ENCODE assay signal across 10 mouse cellular contexts in the genomic region with DNA sequence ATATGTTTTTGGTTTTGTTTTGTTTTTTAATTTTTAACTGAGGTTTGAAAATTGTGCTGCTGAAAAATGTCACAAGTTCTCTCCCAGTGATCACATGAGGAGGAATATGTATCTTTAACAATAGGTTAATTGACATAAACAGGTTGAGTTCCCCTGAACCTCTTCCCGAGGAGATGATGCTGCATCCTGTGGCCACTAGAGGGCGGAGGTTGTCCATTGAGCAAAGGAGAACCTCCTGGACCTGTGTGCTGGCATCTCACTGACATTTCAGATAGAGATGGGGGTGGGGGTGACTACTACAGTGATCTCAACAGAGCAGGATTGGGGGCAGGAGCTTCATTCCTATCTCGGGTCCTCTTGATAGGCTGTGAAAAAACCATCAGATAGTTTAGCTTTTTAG. TPM values are rescaled to one million over a fixed set of nuclear protein-coding genes. Genes with fewer than 3 reads are reported as not detected.
A peak's percentile ranks its signal among the peaks of the same experiment; 100 is the strongest.
DNase-seq lines count a peak whose midpoint lies in the region; ATAC-seq and TF ChIP-seq lines count a peak whose summit lies in the region.
"Had no signal": no experiment of that assay in that cellular context is flagged by ENCODE, and none has a peak within 500 bp of the region (broad histone marks: within the 10 kb centered on the region; RNA-seq: fewer than 3 reads in every experiment).

No protein-coding gene starts in this region.

- no peak overlapping the region for H3K4me2 ChIP-seq in intestine, postnatal 0 days (replicated peaks; ENCODE audit: low read depth)
- no peak overlapping the region for H3K4me2 ChIP-seq in intestine, embryonic 15.5 days (replicated peaks)
- no peak overlapping the region for H3K4me2 ChIP-seq in CH12.LX (ENCODE audit: insufficient read depth, low read depth, poor library complexity, severe bottlenecking)

- no peaks in the 10 kb centered on the region for H3K4me1 ChIP-seq in intestine, postnatal 0 days (replicated peaks; ENCODE audit: control insufficient read depth, insufficient read depth, low read length)
- H3K4me1 ChIP-seq in intestine, embryonic 15.5 days (replicated peaks), result no peaks in the 10 kb centered on the region
- H3K4me1 ChIP-seq in CH12.LX (ENCODE audit: control insufficient read depth in 1 of 2, insufficient read depth in 2 of 2), result no peaks in the 10 kb centered on the region

- H3K27me3 ChIP-seq in intestine, postnatal 0 days (replicated peaks; ENCODE audit: control insufficient read depth, insufficient read depth, low read length), result no peaks in the 10 kb centered on the region
- H3K27me3 ChIP-seq in intestine, embryonic 15.5 days (replicated peaks), result no peaks in the 10 kb centered on the region
- no peaks in the 10 kb centered on the region for H3K27me3 ChIP-seq in CH12.LX (replicated peaks)

- no peak overlapping the region for H3K9ac ChIP-seq in intestine, postnatal 0 days (ENCODE audit: low read depth, low read length)
- no peak overlapping the region for H3K9ac ChIP-seq in intestine, embryonic 15.5 days
- no peak overlapping the region for H3K9ac ChIP-seq in CH12.LX (ENCODE audit: insufficient read depth, low read depth)

- no peak for TF ChIP-seq POLR2A in CH12.LX (IDR thresholded peaks at IDR 0.05; ENCODE audit: low read depth, low read length)

- no peaks in the 10 kb centered on the region for H3K36me3 ChIP-seq in intestine, postnatal 0 days (ENCODE audit: control insufficient read depth, insufficient read depth)
- H3K36me3 ChIP-seq in intestine, embryonic 15.5 days, result no peaks in the 10 kb centered on the region
- no peaks in the 10 kb centered on the region for H3K36me3 ChIP-seq in CH12.LX (replicated peaks in 1 of 2; ENCODE audit: control insufficient read depth in 1 of 2, insufficient read depth in 1 of 2, low read length in 1 of 2)

- peak; percentile 53 for TF ChIP-seq CTCF in intestine, postnatal 0 days (IDR thresholded peaks at IDR 0.05; ENCODE audit: low read depth)
- TF ChIP-seq CTCF in CH12.LX (conservative IDR thresholded peaks at IDR 0.05 in 1 of 2, IDR thresholded peaks at IDR 0.05 in 1 of 2; ENCODE audit: low read depth in 2 of 2, low read length in 2 of 2), result peak; percentile 38 to 67; a peak in 2 of 4 replicates

- H3K27ac ChIP-seq in intestine, postnatal 0 days (ENCODE audit: low read depth, low read length), result no peak overlapping the region
- H3K27ac ChIP-seq in intestine, embryonic 15.5 days, result no peak overlapping the region
- H3K27ac ChIP-seq in CH12.LX (ENCODE audit: insufficient read depth, low read depth), result no peak overlapping the region
- H3K27ac ChIP-seq: macrophage had no signal

- TF ChIP-seq RAD21 in CH12.LX (IDR thresholded peaks at IDR 0.05; ENCODE audit: low read depth, low read length), result peak; percentile 63

- no peak for TF ChIP-seq EP300 in CH12.LX (IDR thresholded peaks at IDR 0.05; ENCODE audit: low read length)

- in situ Hi-C loops in CH12.LX (cut with MboI; ENCODE audit: low pct_ligation_motif_present, low pct_unique_long_range_greater_than_20kb, low sequenced_read_pairs), result no loop called here

- no peak for ATAC-seq in intestine, postnatal 0 days
- ATAC-seq in intestine, embryonic 15.5 days, result no peak

- no peaks in the 10 kb centered on the region for H3K79me2 ChIP-seq in CH12.LX (replicated peaks; ENCODE audit: control insufficient read depth, extremely low read depth, insufficient read depth, poor library complexity, severe bottlenecking)

- dilution Hi-C loops in CH12.LX (cut with MboI; ENCODE audit: extremely low pct_ligation_motif_present, extremely low pct_unique_long_range_greater_than_20kb, low sequenced_read_pairs), result no loop called here

- intact Hi-C loops in left cerebral cortex, postnatal 14 days (cut with DNase I), result no loop called here

- no peaks in the 10 kb centered on the region; the same call in 1 of the 2 replicates for H3K9me3 ChIP-seq in intestine, postnatal 0 days (ENCODE audit: control insufficient read depth)
- H3K9me3 ChIP-seq in intestine, embryonic 15.5 days, result no peaks in the 10 kb centered on the region
- H3K9me3 ChIP-seq in CH12.LX (replicated peaks; ENCODE audit: low read length), result peaks cover 30% of the 10 kb centered on the region

- WGBS in intestine, postnatal 0 days, result 43% methylated on average over 3 of the region's 3 CpGs
- WGBS in intestine, embryonic 15.5 days, result 30% methylated on average over 3 of the region's 3 CpGs

- H3K4me3 ChIP-seq in intestine, postnatal 0 days (ENCODE audit: low read depth, low read length), result no peak overlapping the region
- no peak overlapping the region for H3K4me3 ChIP-seq in intestine, embryonic 15.5 days (replicated peaks)
- H3K4me3 ChIP-seq in CH12.LX (replicated peaks in 1 of 3; ENCODE audit: low read depth in 2 of 3, low read length in 2 of 3, poor library complexity in 1 of 3), result no peak overlapping the region

- DNase-seq in CH12.LX (ENCODE audit: extremely low read depth), result peak; percentile 21
- DNase-seq in adrenal gland, postnatal 36 days, result peak; percentile 21 to 50
- peak; percentile 17 for DNase-seq in lung, postnatal 10 days
- DNase-seq in right cerebral cortex, postnatal 14 days, result no peak
- DNase-seq in cerebellum, postnatal 14 days, result no peak
- no peak for DNase-seq in left cerebral cortex, postnatal 14 days (ENCODE audit: low spot score in 2 of 2)

TF ChIP-seq in CH12.LX, 34 proteins besides CTCF, POLR2A, EP300 and RAD21:
- peak; percentile 46; the same call in 1 of the 2 replicates for TF ChIP-seq SMC3 (IDR thresholded peaks at IDR 0.05; ENCODE audit: low read depth, low read length)
- no peak for TF ChIP-seq UBTF (IDR thresholded peaks at IDR 0.05; ENCODE audit: low read depth, low read length)
TF ChIP-seq in CH12.LX: peak in this region for 1.

RNA-seq across cellular contexts. Expression of a gene that starts 2.7 kb away (rescaled TPM):
- polyA plus RNA-seq in intestine, postnatal 0 days (2015; fragmentation: Nextera tagmentation; extraction: Ambion mirVana), result not detected in 2 replicates
- not detected in 2 replicates for polyA plus RNA-seq in intestine, embryonic 15.5 days (2015; fragmentation: Nextera tagmentation; extraction: Ambion mirVana)
- total RNA-seq in CH12.LX (2012; rRNA removed) (not detected in 2 replicates), CH12.LX (2014; rRNA removed) (not detected in 2 replicates)
- not detected in 2 replicates for polyA plus RNA-seq in CH12.LX (2012; ENCODE audit: insufficient read length, low read depth)
- not detected for total RNA-seq in adrenal gland, postnatal 36 days (2021)
- total RNA-seq in left cerebral cortex, postnatal 14 days (2021), result not detected
- polyA plus RNA-seq: heart, embryonic 16.5 days; macrophage had no signal

RNA-seq across cellular contexts. Expression of a gene that starts 54.9 kb away (rescaled TPM):
- polyA plus RNA-seq in intestine, postnatal 0 days (2015; fragmentation: Nextera tagmentation; extraction: Ambion mirVana), result 1.8 and 2.4 TPM in 2 replicates
- 8.3 and 8.4 TPM in 2 replicates for polyA plus RNA-seq in intestine, embryonic 15.5 days (2015; fragmentation: Nextera tagmentation; extraction: Ambion mirVana)
- 16.7 and 18.0 TPM in 2 replicates for total RNA-seq in CH12.LX (2012; rRNA removed)
- total RNA-seq in CH12.LX (2014; rRNA removed), result 26.8 and 28.2 TPM in 2 replicates
- 13.5 and 14.1 TPM in 2 replicates for polyA plus RNA-seq in CH12.LX (2012; ENCODE audit: insufficient read length, low read depth)
- total RNA-seq in adrenal gland, postnatal 36 days (2021), result 10 to 100 TPM; 10.9 to 13.1 TPM
- total RNA-seq in left cerebral cortex, postnatal 14 days (2021), result 10 to 100 TPM; 16.4 to 19.0 TPM

Comparison
In these comparisons a context has a peak if more than half of its experiments do, and no peak if none do; other contexts are left out.
1. DNase-seq: peak in CH12.LX (single experiment), adrenal gland, postnatal 36 days (2 of 2) and lung, postnatal 10 days (single experiment); none in right cerebral cortex, postnatal 14 days (single experiment), cerebellum, postnatal 14 days (0 of 2) and left cerebral cortex, postnatal 14 days (0 of 2).